Mouse (Mus musculus) sigmoid colon, adult 10 weeks (tissue): ENCODE results near the gene Cad. TPM values are rescaled to one million over a fixed set of nuclear protein-coding genes. Genes with fewer than 3 reads are reported as not detected.

ENCODE experiments used
- polyA plus RNA-seq: library from polyadenylated mRNA; stranded (reverse); fragments of 350-450 nt; fragmentation: Illumina TruSeq; extraction: RNeasy Lipid Tissue Mini Kit (QIAGEN cat#74804); gene quantifications from one replicate; pipeline ENCODE4 v1.2.3, GENCODE M21; 2014; ENCODE audit warnings: low read depth, low replicate concordance

The Cad gene
- 0.85 TPM for polyA plus RNA-seq

GRCm38 (mm10) chr5:31054261-31055215, at the start of gene Cad:
Gene Cad, plus strand, starts transcription at chr5:31054780.

GRCm38 (mm10) chr5:31047848-31048762, 6.5 kb upstream of the Cad start, which contains the start of gene Atraid:
Gene Atraid, plus strand, starts transcription at chr5:31048312.

GRCm38 (mm10) chr5:31048763-31049641, 5.6 kb upstream of the Cad start, which contains the start of gene Slc5a6:
Gene Slc5a6, minus strand, starts transcription at chr5:31048924.

GRCm38 (mm10) chr5:31105814-31106335, 51.3 kb downstream of the Cad start, which contains the start of gene Dnajc5g:
Gene Dnajc5g, plus strand, starts transcription at chr5:31106285.

GRCm38 (mm10) chr5:31108000-31108490, 53.5 kb downstream of the Cad start, which contains the start of gene Slc30a3:
Gene Slc30a3, minus strand, starts transcription at chr5:31108237.

GRCm38 (mm10) chr5:31116354-31116753, 61.8 kb downstream of the Cad start, which contains the start of gene Trim54:
Gene Trim54, plus strand, starts transcription at chr5:31116712.

Other genes starting within 250 kb of the Cad start
- 9.7 TPM for gene Mapre3, start 240.1 kb upstream of the Cad start, polyA plus RNA-seq
- gene Tmem214, start 186.8 kb upstream of the Cad start, polyA plus RNA-seq: 16.6 TPM
- 4.6 TPM for gene Agbl5, start 166.1 kb upstream of the Cad start, polyA plus RNA-seq
- gene Ost4, start 147.0 kb upstream of the Cad start, polyA plus RNA-seq: 244 TPM
- 0.22 TPM for gene Emilin1, start 141.4 kb upstream of the Cad start, polyA plus RNA-seq
- gene Khk, start 133.3 kb upstream of the Cad start, polyA plus RNA-seq: not detected
- 7.3 TPM for gene Cgref1, start 109.2 kb upstream of the Cad start, polyA plus RNA-seq
- gene Preb, start 94.4 kb upstream of the Cad start, polyA plus RNA-seq: 28.8 TPM
- 1.1 TPM for gene Tcf23, start 86.1 kb upstream of the Cad start, polyA plus RNA-seq
- 79.4 TPM for gene Atraid, start 6.5 kb upstream of the Cad start, polyA plus RNA-seq
- 6.1 TPM for gene Slc5a6, start 5.9 kb upstream of the Cad start, polyA plus RNA-seq
- gene Dnajc5g, start 51.5 kb downstream of the Cad start, polyA plus RNA-seq: not detected
- not detected for gene Slc30a3, start 53.5 kb downstream of the Cad start, polyA plus RNA-seq
- not detected for gene Trim54, start 61.9 kb downstream of the Cad start, polyA plus RNA-seq
- not detected for gene Ucn, start 84.0 kb downstream of the Cad start, polyA plus RNA-seq
- 24.2 TPM for gene Mpv17, start 99.5 kb downstream of the Cad start, polyA plus RNA-seq
- 0.66 TPM for gene Gm29609, start 125.1 kb downstream of the Cad start, polyA plus RNA-seq
- gene Gtf3c2, start 125.4 kb downstream of the Cad start, polyA plus RNA-seq: 64.0 TPM
- 38.8 TPM for gene Snx17, start 138.4 kb downstream of the Cad start, polyA plus RNA-seq
- 1.8 TPM for gene Eif2b4, start 138.7 kb downstream of the Cad start, polyA plus RNA-seq
- gene Zfp513, start 147.5 kb downstream of the Cad start, polyA plus RNA-seq: 1.6 TPM
- gene Ppm1g, start 165.9 kb downstream of the Cad start, polyA plus RNA-seq: 19.8 TPM
- gene Nrbp1, start 186.1 kb downstream of the Cad start, polyA plus RNA-seq: 109 TPM
- gene Gm9970, start 186.5 kb downstream of the Cad start, polyA plus RNA-seq: not detected
- gene Krtcap3, start 196.9 kb downstream of the Cad start, polyA plus RNA-seq: 7.3 TPM
- 11.8 TPM for gene Ift172, start 236.3 kb downstream of the Cad start, polyA plus RNA-seq
- 1.7 TPM for gene Fndc4, start 241.3 kb downstream of the Cad start, polyA plus RNA-seq
- not detected for gene Gckr, start 242.7 kb downstream of the Cad start, polyA plus RNA-seq